ENCODE assay signal across 8 mouse cellular contexts in the genomic region with DNA sequence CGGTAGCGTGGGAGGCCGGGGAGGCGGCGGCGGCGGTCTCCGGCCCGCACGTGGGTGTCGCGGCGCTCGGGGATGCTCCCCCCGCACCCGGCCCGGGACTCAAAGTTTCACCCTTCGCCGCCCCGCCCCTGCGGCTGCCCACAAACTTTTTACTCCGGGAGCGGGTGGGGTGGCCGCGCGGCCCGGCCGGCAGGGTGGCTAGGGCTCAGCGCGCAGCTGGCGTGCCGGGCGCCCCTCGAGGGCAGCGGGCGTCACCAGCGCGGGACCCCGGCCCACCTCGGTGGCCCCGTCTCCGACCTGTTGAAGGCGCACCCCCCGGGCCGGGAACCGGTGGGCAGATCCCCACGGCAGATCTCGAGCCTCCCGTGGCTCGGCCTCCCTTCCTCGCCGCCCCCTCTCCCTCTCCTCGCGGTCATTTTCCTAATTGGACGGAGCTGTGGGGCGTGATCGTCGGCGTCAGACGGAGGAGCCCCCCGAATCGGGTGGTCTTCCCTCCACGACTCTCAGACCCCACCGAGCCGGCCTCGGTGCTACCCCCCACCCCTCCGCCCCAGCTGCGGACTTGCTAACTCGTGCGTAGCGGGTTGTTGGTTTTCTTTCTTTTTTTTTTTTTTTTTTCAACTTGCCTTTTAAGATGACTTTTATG. TPM values are rescaled to one million over a fixed set of nuclear protein-coding genes. Genes with fewer than 3 reads are reported as not detected.
DNase-seq lines count a peak whose midpoint lies in the region; ATAC-seq and TF ChIP-seq lines count a peak whose summit lies in the region.

No protein-coding gene starts in this region.

- H3K27ac ChIP-seq in limb, embryonic 10.5 days, result peak overlapping the region; percentile 98
- H3K27ac ChIP-seq in midbrain, embryonic 10.5 days (replicated peaks), result peak overlapping the region; percentile 99
- H3K27ac ChIP-seq in small intestine, adult 2 months (ENCODE audit: insufficient read depth, low read depth, low read length), result peak overlapping the region; percentile 93

- no peaks in the 10 kb centered on the region for H3K9me3 ChIP-seq in limb, embryonic 10.5 days (replicated peaks)
- no peaks in the 10 kb centered on the region for H3K9me3 ChIP-seq in midbrain, embryonic 10.5 days (replicated peaks)

- peaks cover 50% of the 10 kb centered on the region for H3K4me1 ChIP-seq in limb, embryonic 10.5 days
- H3K4me1 ChIP-seq in midbrain, embryonic 10.5 days, result peaks cover 65% of the 10 kb centered on the region
- peaks cover 31% of the 10 kb centered on the region for H3K4me1 ChIP-seq in small intestine, adult 2 months (ENCODE audit: control insufficient read depth, insufficient read depth, insufficient read length, low read length)

- no peak; the same call in 1 of the 2 replicates for TF ChIP-seq POLR2A in small intestine, adult 2 months (IDR thresholded peaks at IDR 0.05; ENCODE audit: low read depth, low read length)

- peak overlapping the region; percentile 93 for H3K4me3 ChIP-seq in limb, embryonic 10.5 days
- H3K4me3 ChIP-seq in midbrain, embryonic 10.5 days, result peak overlapping the region; percentile 95
- peak overlapping the region; percentile 92 for H3K4me3 ChIP-seq in small intestine, adult 2 months (ENCODE audit: low read depth, low read length)

- no peak for TF ChIP-seq CTCF in small intestine, adult 2 months (IDR thresholded peaks at IDR 0.05; ENCODE audit: extremely low read depth, insufficient read length, insufficient replicate concordance, low read depth, low read length)

- WGBS in limb, embryonic 10.5 days, result 1% methylated on average over 68 of the region's 71 CpGs
- WGBS in midbrain, embryonic 10.5 days, result under 1% methylated on average over 65 of the region's 71 CpGs
- 1% methylated on average over 71 of the region's 71 CpGs for WGBS in small intestine, adult 2 months

- peaks cover 6% of the 10 kb centered on the region for H3K36me3 ChIP-seq in limb, embryonic 10.5 days
- H3K36me3 ChIP-seq in midbrain, embryonic 10.5 days, result peaks cover 25% of the 10 kb centered on the region
- H3K36me3 ChIP-seq in small intestine, adult 2 months (ENCODE audit: control insufficient read depth, insufficient read depth, low read length), result no peaks in the 10 kb centered on the region

- ATAC-seq in common myeloid progenitor, adult 5-6 weeks (replicated peaks; ENCODE audit: low read depth, poor library complexity, severe bottlenecking), result peak; percentile 8; the same call in 1 of the 2 replicates
- peak; percentile 52 for ATAC-seq in inflammation-experienced regulatory T-cells, adult 6 months

- no peaks in the 10 kb centered on the region for H3K27me3 ChIP-seq in limb, embryonic 10.5 days (ENCODE audit: low read depth, poor library complexity, severe bottlenecking)
- H3K27me3 ChIP-seq in midbrain, embryonic 10.5 days (ENCODE audit: low read depth, poor library complexity, severe bottlenecking), result no peaks in the 10 kb centered on the region
- H3K27me3 ChIP-seq in small intestine, adult 2 months (ENCODE audit: control insufficient read depth, insufficient read depth, low read length), result no peaks in the 10 kb centered on the region

- DNase-seq in NIH3T3 (ENCODE audit: low read depth), result peak; percentile 80
- peak; percentile 84 for DNase-seq in gastrocnemius, postnatal 25 days
- peak; percentile 76 for DNase-seq in limb, embryonic 10.5 days (ENCODE audit: low spot score)
- DNase-seq in midbrain, embryonic 10.5 days (ENCODE audit: low spot score), result peak; percentile 72
- DNase-seq in c-Kit-positive CD71-positive TER-119-positive erythroid progenitor cells, embryonic 14.5 days (ENCODE audit: low spot score), result no peak

RNA-seq across cellular contexts. Expression of gene Zfp710, which starts 2.5 kb away (rescaled TPM):
- 17.8 and 20.4 TPM in 2 replicates for total RNA-seq in common myeloid progenitor, adult 5-6 weeks (2017)
- 10 to 100 TPM; 20.8 to 27.9 TPM for total RNA-seq in gastrocnemius, postnatal 25 days (2021)
- 1 to 10 TPM; 1.8 to 5.1 (median 4.4) TPM for polyA plus RNA-seq in inflammation-experienced regulatory T-cells, adult 6 months (2017; shearing (Covaris generic))
- 19.4 and 19.7 TPM in 2 replicates for polyA plus RNA-seq in limb, embryonic 10.5 days (2016; fragmentation: Nextera tagmentation; extraction: Ambion mirVana)
- 32.7 and 34.2 TPM in 2 replicates for polyA plus RNA-seq in midbrain, embryonic 10.5 days (2016; fragmentation: Nextera tagmentation; extraction: Ambion mirVana)
- 34.9 and 67.9 TPM in 2 replicates for polyA plus RNA-seq in small intestine, adult 2 months (2012; rRNA removed)
